Mouse (Mus musculus): ENCODE results near the gene Atxn2l. TPM values are rescaled to one million over a fixed set of nuclear protein-coding genes. Genes with fewer than 3 reads are reported as not detected.

Atxn2l gene
- polyA plus RNA-seq, 1 experiment from 2014 or later: 81.8 TPM

GRCm38 (mm10) chr7:126471361-126471760 is 31.9 kb downstream of the Atxn2l start:
- Histone ChIP-seq H3K4me3 (ENCODE audit: low read depth, low read length) (no peak overlapping the region), H3K27ac (ENCODE audit: low read depth, low read length) (no peak overlapping the region), H3K4me1 (replicated peaks; ENCODE audit: control insufficient read depth, insufficient read depth, low read length) (peaks cover 6% of the 10 kb centered on the region; the same call in 1 of the 2 replicates), H3K27me3 (ENCODE audit: control insufficient read depth, insufficient read depth, low read length) (no peaks in the 10 kb centered on the region), H3K4me2 (ENCODE audit: low read depth, low read length, severe bottlenecking) (no peak overlapping the region), H3K36me3 (ENCODE audit: control insufficient read depth, insufficient read depth, low read length) (peaks cover 15% of the 10 kb centered on the region; the same call in 1 of the 2 replicates), H3K9me3 (ENCODE audit: control insufficient read depth, low read length) (no peaks in the 10 kb centered on the region), H3K9ac (ENCODE audit: low read length) (no peak overlapping the region)
- 93% methylated on average over 5 of the region's 5 CpGs for WGBS
- ATAC-seq (replicated peaks; ENCODE audit: low FRiP score) (no peak), DNase-seq (ENCODE audit: low spot score) (no peak)

- Histone ChIP-seq H3K27me3 (ENCODE audit: control insufficient read depth, insufficient read depth, low read length) (no peaks in the 10 kb centered on the region), H3K4me3 (ENCODE audit: low read depth, low read length) (no peak overlapping the region), H3K27ac (ENCODE audit: low read depth, low read length) (no peak overlapping the region), H3K4me2 (ENCODE audit: low read depth, low read length, severe bottlenecking) (no peak overlapping the region), H3K9me3 (ENCODE audit: control insufficient read depth, low read length) (no peaks in the 10 kb centered on the region), H3K9ac (ENCODE audit: low read length) (no peak overlapping the region), H3K36me3 (ENCODE audit: control insufficient read depth, insufficient read depth, low read length) (peaks cover 15% of the 10 kb centered on the region; the same call in 1 of the 2 replicates), H3K4me1 (replicated peaks; ENCODE audit: control insufficient read depth, insufficient read depth, low read length) (peaks cover 3% of the 10 kb centered on the region; the same call in 1 of the 2 replicates)
- 85% methylated on average over 6 of the region's 6 CpGs for WGBS
- ATAC-seq (replicated peaks; ENCODE audit: low FRiP score) (no peak), DNase-seq (ENCODE audit: low spot score) (no peak)
Observed at GRCm38 (mm10) chr7:126470077-126470476, 33.2 kb downstream of the Atxn2l start.

- H3K4me2 ChIP-seq (ENCODE audit: low read depth, low read length, severe bottlenecking): no peak overlapping the region
- H3K4me3 ChIP-seq (ENCODE audit: low read depth, low read length): no peak overlapping the region
- DNase-seq (ENCODE audit: low spot score): no peak
- no peaks in the 10 kb centered on the region for H3K9me3 ChIP-seq (ENCODE audit: control insufficient read depth, low read length)
- WGBS: 92% methylated on average over 18 of the region's 18 CpGs
- H3K9ac ChIP-seq (ENCODE audit: low read length): no peak overlapping the region
- 0 out of 2 replicates have a peak, but pooled peaks cover 2% of the 10 kb centered on the region for H3K4me1 ChIP-seq (replicated peaks; ENCODE audit: control insufficient read depth, insufficient read depth, low read length)
- no peak for ATAC-seq (replicated peaks; ENCODE audit: low FRiP score)
- H3K27ac ChIP-seq (ENCODE audit: low read depth, low read length): no peak overlapping the region
- H3K27me3 ChIP-seq (ENCODE audit: control insufficient read depth, insufficient read depth, low read length): no peaks in the 10 kb centered on the region
- H3K36me3 ChIP-seq (ENCODE audit: control insufficient read depth, insufficient read depth, low read length): peaks cover 15% of the 10 kb centered on the region; the same call in 1 of the 2 replicates
Observed at GRCm38 (mm10) chr7:126467834-126468627, 35.2 kb downstream of the Atxn2l start.

- Histone ChIP-seq H3K4me3 (ENCODE audit: low read depth, low read length) (no peak overlapping the region), H3K9ac (ENCODE audit: low read length) (no peak overlapping the region), H3K27ac (ENCODE audit: low read depth, low read length) (no peak overlapping the region), H3K27me3 (ENCODE audit: control insufficient read depth, insufficient read depth, low read length) (no peaks in the 10 kb centered on the region), H3K4me1 (replicated peaks; ENCODE audit: control insufficient read depth, insufficient read depth, low read length) (no peaks in the 10 kb centered on the region), H3K9me3 (ENCODE audit: control insufficient read depth, low read length) (no peaks in the 10 kb centered on the region), H3K36me3 (ENCODE audit: control insufficient read depth, insufficient read depth, low read length) (peaks cover 15% of the 10 kb centered on the region; the same call in 1 of the 2 replicates), H3K4me2 (ENCODE audit: low read depth, low read length, severe bottlenecking) (no peak overlapping the region)
- WGBS: 59% methylated on average over 5 of the region's 5 CpGs
- DNase-seq (ENCODE audit: low spot score) (peak; percentile 65), ATAC-seq (replicated peaks; ENCODE audit: low FRiP score) (0 out of 2 replicates have a peak, but pooled peaks have one; percentile 21)
Observed at GRCm38 (mm10) chr7:126467271-126467670, 36.0 kb downstream of the Atxn2l start.

GRCm38 (mm10) chr7:126466707-126467106 is 36.5 kb downstream of the Atxn2l start:
- H3K27me3 ChIP-seq (ENCODE audit: control insufficient read depth, insufficient read depth, low read length): no peaks in the 10 kb centered on the region
- H3K4me3 ChIP-seq (ENCODE audit: low read depth, low read length): no peak overlapping the region
- no peak for ATAC-seq (replicated peaks; ENCODE audit: low FRiP score)
- H3K27ac ChIP-seq (ENCODE audit: low read depth, low read length): no peak overlapping the region
- DNase-seq (ENCODE audit: low spot score): no peak
- H3K4me2 ChIP-seq (ENCODE audit: low read depth, low read length, severe bottlenecking): no peak overlapping the region
- no peak overlapping the region for H3K9ac ChIP-seq (ENCODE audit: low read length)
- H3K9me3 ChIP-seq (ENCODE audit: control insufficient read depth, low read length): no peaks in the 10 kb centered on the region
- H3K36me3 ChIP-seq (ENCODE audit: control insufficient read depth, insufficient read depth, low read length): peaks cover 15% of the 10 kb centered on the region; the same call in 1 of the 2 replicates
- WGBS: 95% methylated on average over 5 of the region's 5 CpGs
- H3K4me1 ChIP-seq (replicated peaks; ENCODE audit: control insufficient read depth, insufficient read depth, low read length): no peaks in the 10 kb centered on the region

- DNase-seq (ENCODE audit: low spot score) (no peak), ATAC-seq (replicated peaks; ENCODE audit: low FRiP score) (no peak)
- 81% methylated on average over 9 of the region's 9 CpGs for WGBS
- H3K4me2 ChIP-seq (ENCODE audit: low read depth, low read length, severe bottlenecking): no peak overlapping the region
- no peaks in the 10 kb centered on the region for H3K4me1 ChIP-seq (replicated peaks; ENCODE audit: control insufficient read depth, insufficient read depth, low read length)
- H3K4me3 ChIP-seq (ENCODE audit: low read depth, low read length): no peak overlapping the region
- no peaks in the 10 kb centered on the region for H3K9me3 ChIP-seq (ENCODE audit: control insufficient read depth, low read length)
- no peak overlapping the region for H3K9ac ChIP-seq (ENCODE audit: low read length)
- peaks cover 12% of the 10 kb centered on the region; the same call in 1 of the 2 replicates for H3K36me3 ChIP-seq (ENCODE audit: control insufficient read depth, insufficient read depth, low read length)
- H3K27me3 ChIP-seq (ENCODE audit: control insufficient read depth, insufficient read depth, low read length): no peaks in the 10 kb centered on the region
- H3K27ac ChIP-seq (ENCODE audit: low read depth, low read length): no peak overlapping the region
Observed at GRCm38 (mm10) chr7:126466116-126466515, 37.1 kb downstream of the Atxn2l start.

GRCm38 (mm10) chr7:126465246-126466030 is 37.8 kb downstream of the Atxn2l start:
- Histone ChIP-seq H3K27ac (ENCODE audit: low read depth, low read length) (no peak overlapping the region), H3K9me3 (ENCODE audit: control insufficient read depth, low read length) (no peaks in the 10 kb centered on the region), H3K4me1 (replicated peaks; ENCODE audit: control insufficient read depth, insufficient read depth, low read length) (no peaks in the 10 kb centered on the region), H3K4me2 (ENCODE audit: low read depth, low read length, severe bottlenecking) (no peak overlapping the region), H3K9ac (ENCODE audit: low read length) (no peak overlapping the region), H3K27me3 (ENCODE audit: control insufficient read depth, insufficient read depth, low read length) (no peaks in the 10 kb centered on the region), H3K36me3 (ENCODE audit: control insufficient read depth, insufficient read depth, low read length) (peaks cover 8% of the 10 kb centered on the region; the same call in 1 of the 2 replicates), H3K4me3 (ENCODE audit: low read depth, low read length) (no peak overlapping the region)
- no peak for DNase-seq (ENCODE audit: low spot score)
- ATAC-seq (replicated peaks; ENCODE audit: low FRiP score): no peak
- 55% methylated on average over 7 of the region's 7 CpGs for WGBS

- H3K9ac ChIP-seq (ENCODE audit: low read length): no peak overlapping the region
- no peaks in the 10 kb centered on the region for H3K27me3 ChIP-seq (ENCODE audit: control insufficient read depth, insufficient read depth, low read length)
- H3K4me3 ChIP-seq (ENCODE audit: low read depth, low read length): no peak overlapping the region
- H3K9me3 ChIP-seq (ENCODE audit: control insufficient read depth, low read length): no peaks in the 10 kb centered on the region
- no peak overlapping the region for H3K4me2 ChIP-seq (ENCODE audit: low read depth, low read length, severe bottlenecking)
- H3K4me1 ChIP-seq (replicated peaks; ENCODE audit: control insufficient read depth, insufficient read depth, low read length): no peaks in the 10 kb centered on the region
- peaks cover 8% of the 10 kb centered on the region; the same call in 1 of the 2 replicates for H3K36me3 ChIP-seq (ENCODE audit: control insufficient read depth, insufficient read depth, low read length)
- DNase-seq (ENCODE audit: low spot score): no peak
- 45% methylated on average over 5 of the region's 5 CpGs for WGBS
- ATAC-seq (replicated peaks; ENCODE audit: low FRiP score): no peak
- H3K27ac ChIP-seq (ENCODE audit: low read depth, low read length): no peak overlapping the region
Observed at GRCm38 (mm10) chr7:126464836-126465235, 38.4 kb downstream of the Atxn2l start.

All from forebrain, embryonic 11.5 days (tissue).